Mouse (Mus musculus): Measurements from ENCODE around the gene Axl.

The Axl gene

DNA sequence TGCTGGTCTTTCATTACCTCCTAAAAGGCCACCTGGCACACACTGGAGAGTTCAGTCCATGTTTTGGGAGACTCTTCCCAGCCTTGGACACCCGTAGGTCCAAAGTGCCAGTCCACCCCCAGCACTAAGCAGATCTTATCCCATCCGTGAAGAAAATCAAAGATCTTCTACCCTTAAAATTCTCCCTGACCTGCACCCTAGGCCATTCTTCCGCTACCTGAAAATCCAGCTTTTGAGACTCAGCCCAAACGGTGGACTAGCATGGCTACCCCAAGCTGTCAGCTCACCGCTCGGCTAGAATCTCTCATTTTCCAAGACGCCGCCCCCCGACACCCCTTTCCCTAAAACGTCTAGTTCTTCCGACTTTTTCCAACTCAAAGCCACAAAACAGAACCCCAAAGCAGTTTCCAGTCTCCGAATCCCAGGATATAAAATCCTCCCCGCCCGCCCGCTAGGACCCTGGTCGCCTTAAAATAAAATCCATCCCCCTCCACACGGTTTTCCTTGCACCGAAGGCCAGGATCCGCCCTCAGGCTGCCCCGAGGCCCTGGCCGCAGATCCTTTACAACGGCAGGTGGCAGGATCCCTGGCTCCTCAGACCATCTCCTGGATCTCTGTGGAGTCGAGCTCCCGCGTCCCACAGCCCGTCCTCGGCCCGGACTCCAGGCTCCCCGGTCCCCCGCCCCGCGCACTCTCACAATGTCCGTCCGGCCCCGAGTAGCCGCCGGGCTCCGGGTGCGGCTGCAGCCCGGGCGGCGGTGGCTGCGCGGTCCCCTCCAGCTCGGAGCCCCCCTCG is 34.7 kb downstream of the Axl start:
- DNase-seq: peak; percentile 47 to 71

DNA sequence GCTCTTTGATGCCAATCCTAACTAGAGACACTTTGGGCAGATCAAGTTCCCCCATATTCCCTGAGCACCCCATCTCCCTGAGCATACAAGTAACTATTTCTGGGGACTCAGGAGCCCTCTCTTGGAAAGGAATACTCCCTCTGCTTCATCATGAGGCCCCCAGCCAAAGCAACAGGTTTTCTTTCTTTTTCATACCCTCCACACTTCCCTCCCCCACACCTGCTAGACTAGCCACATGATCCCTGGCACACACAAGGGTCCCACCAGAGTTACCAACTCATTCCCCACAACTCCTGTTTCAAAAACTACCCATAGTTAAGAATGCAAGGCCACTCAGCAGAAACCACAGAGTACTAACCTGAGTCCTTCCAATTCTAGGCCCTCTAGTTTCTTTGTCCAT is 35.4 kb downstream of the Axl start:
- no peak for DNase-seq

DNA sequence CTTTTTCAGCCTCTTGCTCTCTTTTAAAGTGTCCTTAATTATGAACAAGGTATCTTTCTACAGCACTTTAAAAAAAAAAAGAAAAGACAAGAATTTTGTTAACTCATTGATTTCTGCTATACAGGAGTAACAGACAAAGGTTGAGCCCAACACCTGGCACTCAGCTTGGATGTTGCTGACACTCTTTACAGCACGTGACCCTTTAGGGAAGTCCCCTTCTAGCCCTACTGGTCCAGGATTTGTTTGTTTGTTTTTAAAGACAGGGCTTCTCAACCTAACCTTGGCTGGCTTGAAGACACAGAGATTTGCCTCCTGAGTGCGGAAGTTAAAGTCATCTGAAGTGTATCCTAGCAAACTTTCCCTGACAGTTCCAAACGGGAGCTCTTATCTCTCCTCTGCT is 41.7 kb downstream of the Axl start:
- DNase-seq: no peak

DNA sequence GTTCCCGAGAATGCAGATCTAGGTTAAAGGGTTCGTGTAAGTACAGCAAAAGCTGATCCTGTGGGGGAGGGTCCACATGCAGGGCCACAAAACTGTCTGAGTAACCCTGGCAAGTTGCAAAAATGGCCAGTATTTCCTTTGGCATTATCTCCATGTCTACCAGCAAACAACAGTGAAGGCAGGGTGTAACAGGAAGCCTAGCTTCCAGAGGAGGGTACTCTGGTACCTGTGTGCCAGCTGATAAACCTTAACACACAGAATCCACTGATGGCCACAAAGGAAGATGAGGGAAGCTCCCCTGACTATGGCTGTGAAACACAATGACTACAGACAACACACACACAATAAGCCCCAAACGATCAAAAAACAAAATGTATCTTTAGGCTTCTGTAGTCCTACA is 50.2 kb downstream of the Axl start:
- DNase-seq: no peak

DNA sequence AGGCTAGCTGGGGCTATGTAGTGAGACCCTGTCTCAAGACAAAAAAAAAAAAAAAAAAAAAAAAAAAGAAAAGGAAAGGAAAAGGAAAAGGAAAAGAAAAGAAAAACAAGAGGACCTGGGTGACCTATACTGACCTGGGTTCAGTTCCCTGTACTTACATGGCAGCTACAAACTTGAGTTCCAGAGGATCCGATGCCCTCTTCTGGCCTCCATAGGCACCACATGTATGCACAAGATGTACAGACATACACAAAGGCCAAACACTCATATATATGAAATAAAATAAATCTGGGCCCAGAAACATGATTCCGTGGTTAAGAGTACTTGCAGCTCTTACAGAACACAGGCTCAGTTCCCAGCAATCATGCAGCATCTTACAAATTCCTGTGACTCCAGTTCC is 51.6 kb downstream of the Axl start:
- DNase-seq: no peak

DNA sequence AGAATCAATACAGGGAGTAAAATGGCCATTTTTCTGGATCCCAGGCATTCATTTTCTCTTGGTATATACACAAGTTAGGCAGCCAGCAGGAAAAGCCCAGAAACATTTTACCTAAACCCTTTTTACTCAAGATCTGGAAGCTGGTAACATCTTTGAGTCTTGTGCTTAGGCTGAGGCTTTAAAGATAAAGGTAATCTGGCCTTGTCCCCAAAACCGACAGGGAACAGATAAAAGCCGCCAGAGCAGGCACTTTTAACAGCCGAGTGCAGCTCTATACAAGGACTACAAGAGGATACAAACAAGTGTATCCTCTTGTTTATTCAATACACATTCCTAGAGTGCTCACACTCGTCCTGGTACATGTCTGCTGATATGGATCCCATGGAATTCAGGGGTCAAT is 53.5 kb downstream of the Axl start:
- no peak for DNase-seq

DNA sequence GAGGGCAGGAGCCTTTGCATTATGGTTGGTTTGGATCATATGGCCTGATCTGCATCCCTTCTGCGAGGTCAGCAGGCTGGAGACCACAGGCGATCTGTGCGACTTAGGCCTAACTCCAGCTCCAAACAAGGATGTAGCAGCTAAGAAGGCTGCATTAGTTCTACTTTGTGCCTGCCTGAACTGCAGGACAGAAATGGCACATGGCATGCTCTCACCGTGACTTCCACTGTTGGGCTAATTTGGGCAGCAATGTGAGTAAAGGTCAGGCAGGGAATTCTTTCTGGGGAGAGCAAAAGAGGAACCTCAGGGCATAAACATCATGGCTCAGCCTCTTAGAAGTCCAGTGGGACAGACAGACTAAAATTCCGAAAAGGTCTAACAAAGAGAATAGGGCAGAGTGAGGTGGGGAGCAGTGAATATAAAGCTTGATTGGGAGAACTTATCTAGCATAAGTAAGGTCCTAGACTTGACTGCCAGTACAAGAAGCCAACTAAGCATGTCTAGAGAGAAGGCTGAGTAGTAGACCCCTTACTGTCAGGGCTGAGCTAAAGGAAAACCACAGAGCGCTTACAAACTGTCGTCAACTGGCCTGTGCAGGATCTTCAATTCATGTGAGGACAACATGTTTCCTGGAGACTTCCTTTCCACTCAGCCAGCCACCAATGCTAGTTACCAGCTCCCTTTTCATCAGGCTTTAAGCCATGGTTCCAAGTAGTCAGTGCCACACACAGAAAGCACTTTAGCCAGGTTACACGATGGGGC is 57.0 kb downstream of the Axl start:
- DNase-seq: no peak

DNA sequence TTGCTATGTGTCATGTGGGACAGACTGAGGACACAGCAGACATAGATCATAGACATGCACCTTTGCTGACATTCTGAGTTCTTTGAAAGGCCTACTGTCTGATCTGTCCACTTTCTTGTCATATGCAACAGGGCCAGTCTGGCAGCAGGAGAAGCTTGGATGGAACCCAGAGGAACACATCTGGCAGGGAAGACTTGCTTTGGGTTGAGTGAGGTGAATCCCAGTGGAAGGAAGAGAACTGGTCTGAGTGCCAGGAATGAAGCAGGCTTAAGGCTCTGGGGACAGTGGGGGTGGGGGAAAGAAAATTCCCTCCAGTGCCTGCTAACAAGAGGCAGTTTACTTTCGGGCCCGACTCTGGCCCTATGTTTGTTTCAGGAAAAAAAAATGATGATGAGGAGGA is 58.6 kb downstream of the Axl start:
- peak in 1 of 2 experiments; percentile 41 for DNase-seq

DNA sequence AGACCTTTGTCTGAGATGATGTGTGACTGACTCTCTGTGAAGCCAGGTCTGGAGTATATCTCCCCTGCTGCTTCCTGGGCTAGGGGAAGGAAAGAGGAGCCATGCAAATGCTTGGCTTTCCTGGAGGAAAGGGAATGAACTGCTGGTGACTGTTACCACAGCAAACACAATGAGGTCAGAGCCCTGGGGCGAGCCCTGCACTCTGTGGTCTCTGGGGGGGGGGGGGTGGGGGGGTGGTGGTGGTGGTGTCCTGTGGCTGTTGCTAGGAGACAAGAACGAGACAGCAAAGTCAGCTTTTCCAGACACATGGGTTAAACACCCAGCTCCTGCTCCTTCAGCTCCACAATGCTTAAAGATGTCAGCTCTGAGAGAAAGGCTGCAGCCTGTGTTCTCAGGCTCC is 59.1 kb downstream of the Axl start:
- peak in 1 of 2 experiments; percentile 39 for DNase-seq

DNA sequence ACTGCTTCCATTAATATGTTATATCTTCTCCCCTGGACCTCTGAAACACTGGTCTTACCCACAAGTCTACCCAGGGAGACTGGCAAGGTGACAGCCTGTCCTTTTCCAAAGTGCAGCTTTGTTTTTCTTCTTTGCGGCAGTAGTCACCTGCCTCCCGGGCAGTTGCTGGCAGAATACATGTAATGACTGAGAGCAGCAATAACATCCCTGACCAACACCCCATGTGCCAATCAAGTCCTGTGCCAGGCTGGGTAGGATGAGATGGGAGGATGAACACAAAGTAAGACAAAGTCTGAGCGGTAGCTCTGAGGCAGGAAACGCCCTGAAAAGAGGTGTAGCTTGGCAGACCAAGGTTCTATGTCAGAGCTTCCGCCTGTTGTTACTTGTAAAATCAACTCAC is 60.7 kb downstream of the Axl start:
- DNase-seq: peak in 1 of 2 experiments; percentile 11

DNA sequence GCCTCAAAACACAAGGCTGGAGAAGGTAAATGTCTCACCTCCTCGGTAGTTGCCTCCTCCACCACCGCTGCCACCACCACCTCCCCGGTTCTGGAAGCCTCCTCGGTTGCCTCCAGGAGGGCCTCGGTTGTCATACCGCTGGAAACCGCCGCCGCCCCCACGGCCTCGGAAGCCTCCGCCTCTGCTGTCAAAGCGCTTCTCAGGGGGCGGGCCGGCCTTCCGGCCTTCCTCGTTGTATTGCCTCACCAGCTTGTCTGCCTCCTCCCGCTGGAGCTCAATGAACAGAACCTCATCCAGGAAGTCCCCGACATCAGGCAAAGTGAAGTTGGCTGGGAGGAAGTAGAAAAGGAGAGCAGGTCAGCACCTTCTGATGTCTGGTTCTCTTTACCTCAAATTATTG is 62.6 kb downstream of the Axl start:
- DNase-seq: no peak

DNA sequence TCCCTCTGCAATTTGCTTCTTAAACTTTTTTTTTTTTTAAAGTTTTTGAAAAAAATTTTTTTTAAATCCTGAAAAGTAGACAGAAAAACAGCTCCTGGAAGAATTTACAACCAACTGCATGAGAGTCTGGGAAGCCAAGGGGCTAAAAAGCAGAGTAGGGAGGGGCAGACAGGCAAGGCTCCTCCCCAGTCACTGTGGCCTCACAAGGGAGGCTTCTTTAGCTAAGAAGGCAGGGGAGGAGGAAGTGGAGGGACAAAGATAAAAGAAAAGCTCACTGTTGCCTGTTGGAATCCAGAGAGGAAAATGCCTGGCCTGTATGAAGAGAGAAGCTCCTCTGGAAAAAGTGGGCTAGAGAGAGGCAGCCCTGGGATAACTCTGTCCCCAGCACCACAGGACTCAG is 66.7 kb downstream of the Axl start:
- DNase-seq: peak in 1 of 2 experiments; percentile 12

DNA sequence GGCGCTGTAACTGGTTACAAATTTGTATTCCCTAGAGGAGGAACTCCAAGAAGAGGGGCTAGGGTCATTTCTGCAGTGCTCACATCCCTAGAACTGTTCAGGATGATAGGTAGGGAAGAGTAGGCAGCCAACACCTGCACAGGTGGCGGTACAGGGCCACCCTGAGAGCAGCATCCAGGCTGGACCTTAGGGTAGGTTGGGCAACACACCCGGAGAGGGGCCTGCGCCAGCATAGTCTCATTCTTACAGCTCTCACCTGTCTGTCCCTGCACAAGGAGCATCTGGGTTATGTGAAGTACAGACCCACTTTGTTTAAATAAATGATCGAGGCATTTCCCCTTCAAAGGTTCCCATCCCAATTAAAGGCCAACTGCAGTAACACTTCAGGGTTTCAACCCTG is 67.7 kb downstream of the Axl start:
- no peak for DNase-seq

DNA sequence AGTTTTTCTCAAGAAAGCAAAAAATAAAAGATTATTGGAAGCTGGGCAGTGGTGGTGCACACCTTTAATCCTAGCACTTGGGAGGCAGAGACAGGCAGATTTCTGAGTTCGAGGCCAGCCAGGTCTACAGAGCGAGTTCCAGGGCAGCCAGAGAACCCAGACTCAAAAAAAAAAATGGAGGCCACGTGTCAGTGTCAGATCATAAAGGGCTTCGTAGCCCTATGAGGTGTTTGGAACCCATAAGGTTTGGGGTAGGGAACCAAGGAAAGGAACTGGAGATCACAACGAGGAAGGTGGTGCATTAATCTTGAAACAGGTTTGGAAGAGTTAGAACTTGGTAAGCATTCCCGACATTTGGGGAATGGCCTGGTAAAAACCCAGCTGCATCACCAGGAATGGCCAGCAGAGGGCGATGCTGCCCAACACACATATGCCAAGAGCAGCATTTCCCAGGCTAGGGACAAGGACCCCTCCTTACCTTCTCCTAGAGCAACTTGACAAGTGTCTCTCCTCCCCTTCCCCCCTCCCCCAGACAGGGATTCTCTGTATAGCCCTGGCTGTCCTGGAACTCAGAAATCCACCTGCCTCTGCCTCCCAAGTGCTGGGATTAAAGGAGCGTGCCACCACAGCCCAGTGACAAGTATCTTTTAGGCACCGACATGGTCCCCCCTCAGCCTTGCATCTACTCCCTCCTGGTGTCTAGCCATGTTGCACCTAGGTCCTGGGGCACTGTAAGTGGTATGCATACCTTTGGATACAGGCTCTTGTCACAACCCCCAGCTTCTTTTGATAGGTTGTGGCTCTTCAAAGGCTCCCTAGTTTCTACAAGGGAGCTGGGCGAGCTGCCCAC is 68.5 kb downstream of the Axl start:
- peak; percentile 77 to 86 for DNase-seq

DNA sequence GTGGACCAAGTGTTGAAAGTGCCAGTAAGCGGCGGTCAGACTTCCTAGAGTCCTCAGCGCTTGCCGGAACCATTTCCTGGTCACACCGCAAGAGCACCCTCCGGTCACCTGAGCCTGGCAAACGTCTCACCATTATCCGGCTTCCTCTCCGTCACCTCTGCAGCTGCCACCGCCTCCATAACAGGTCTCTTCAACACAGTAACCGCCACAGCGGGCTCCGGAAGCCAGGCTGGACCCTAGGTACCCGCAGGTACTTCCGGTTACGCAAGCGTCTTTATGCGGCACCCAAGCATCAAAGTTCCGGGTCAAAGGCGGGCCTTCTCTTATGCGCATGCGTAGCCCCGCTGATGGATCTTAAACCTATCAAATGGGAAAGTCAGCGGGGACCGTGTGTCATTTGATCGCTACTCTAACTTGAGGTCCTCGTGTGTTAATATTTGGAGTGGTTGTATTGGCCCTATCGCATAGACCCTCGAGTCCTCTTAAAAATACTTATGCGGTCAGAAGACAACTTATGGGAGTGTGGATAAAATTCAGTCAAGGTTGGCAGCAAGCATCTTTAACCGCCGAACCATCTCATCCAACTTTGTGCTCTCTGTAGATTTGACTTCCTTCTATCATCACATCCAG is 69.6 kb downstream of the Axl start, which contains the start of gene Ccdc97:
Ccdc97 (minus strand) TSS at position 301 of the 630 bp plus-strand sequence.
- peak; percentile 96 to 97 for DNase-seq

DNA sequence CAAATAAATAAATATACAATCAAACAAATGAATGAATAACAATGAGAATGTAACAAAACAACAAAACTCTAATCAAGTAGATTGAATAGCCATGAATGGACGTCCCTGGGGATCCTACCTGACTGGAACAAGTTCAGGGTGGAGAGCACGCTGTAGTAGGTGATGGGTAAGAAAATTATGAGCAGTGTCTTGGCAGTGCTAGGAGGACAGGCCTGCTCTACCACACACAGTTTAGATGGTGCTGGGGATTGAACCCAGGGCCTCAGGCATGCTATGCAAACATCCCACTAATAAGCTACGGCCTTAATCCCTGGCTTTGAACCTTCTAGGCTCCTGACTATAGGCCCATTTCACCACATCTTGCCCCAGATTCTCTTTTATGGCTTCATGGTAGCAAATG is 71.0 kb downstream of the Axl start:
- DNase-seq: peak in 1 of 2 experiments; percentile 17

DNA sequence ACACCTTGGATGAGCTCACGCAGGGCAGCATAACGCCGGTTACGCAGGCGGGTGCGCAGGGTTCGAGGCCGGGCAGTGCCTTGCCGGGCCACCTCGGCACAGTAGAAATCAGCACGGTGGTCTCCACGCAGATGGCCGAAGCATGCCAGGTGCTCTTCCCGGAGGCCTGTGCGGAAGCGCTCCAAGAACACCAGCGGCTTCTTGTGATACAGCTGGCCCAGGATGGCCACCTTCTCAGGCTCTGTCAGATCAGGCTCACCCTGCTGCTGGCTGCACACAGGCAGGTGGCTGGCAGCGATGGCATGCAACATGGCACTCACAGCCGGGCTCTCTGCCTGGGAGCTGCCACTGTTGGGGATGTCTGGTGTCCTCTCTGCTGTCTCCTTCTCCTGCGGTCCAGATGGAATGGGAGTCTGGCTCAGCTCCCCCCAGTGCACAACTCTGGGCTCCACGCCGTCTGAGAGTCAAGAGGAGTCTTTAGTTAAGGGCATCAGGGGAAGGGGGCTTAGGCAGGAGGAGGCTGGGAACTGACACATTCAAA is 72.7 kb downstream of the Axl start:
- DNase-seq: peak in 1 of 2 experiments; percentile 33

DNA sequence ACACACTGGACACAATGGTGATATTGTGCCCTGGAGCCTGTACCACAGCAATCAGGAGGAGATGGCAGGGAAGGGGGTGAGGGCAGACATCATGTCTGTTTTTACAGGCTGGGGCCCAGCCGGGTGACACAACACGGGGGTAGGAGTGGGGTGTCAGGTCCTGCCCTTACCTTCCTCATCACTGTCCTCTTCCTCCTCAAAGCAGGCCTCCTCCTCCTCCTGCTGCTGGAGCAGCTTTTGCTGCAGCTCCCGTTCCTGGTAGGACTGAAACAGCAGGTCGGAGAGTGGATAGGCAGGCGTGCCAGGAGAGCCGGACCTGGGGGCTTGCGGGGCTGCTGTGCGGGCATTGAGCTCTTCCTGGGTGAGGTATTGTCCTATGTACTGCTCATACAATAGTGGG is 73.9 kb downstream of the Axl start:
- DNase-seq: no peak

DNA sequence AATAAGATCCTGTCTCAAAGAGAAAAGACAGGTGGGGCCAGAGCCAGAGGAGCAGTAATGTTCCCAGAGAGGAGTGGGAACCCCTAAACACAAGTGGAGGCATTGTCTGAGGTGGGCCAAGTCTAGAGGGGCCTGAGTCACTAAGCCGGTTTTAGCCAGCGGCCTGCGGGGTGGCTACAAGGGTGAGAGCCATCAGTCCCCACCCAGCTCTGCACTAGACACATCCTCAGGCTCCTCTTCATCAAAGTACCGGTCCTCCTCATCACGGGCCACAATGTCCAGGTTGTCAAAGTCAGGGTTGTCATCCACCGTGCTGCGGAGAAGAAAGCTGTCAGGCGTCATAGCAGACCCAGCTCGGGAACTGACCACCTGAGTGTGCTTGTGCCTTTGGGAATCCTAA is 75.7 kb downstream of the Axl start:
- no peak for DNase-seq

DNA sequence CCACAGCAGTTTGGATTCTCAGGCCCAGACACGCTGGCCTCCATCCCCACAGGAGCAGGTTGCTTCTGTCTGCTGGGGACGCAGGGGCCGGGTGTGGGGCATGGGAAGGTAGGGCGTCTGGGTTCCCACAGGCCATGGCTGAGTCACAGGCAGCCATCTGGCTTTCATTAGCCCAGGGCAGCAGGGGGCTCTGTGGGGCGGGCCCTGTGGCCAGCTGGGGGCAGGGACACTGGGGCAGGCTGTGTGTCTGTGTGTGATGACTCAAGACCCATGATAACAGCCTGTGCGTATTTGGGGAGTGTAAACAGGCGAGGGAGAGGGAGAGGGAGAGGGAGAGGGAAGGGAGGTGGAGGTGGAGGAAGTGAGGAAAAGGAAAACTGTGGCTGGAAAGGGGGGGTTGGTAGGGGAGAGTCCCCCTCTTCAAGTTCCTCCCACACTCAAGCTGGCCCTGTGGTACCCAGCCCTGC is 76.7 kb downstream of the Axl start:
- DNase-seq: peak in 1 of 2 experiments; percentile 43

DNA sequence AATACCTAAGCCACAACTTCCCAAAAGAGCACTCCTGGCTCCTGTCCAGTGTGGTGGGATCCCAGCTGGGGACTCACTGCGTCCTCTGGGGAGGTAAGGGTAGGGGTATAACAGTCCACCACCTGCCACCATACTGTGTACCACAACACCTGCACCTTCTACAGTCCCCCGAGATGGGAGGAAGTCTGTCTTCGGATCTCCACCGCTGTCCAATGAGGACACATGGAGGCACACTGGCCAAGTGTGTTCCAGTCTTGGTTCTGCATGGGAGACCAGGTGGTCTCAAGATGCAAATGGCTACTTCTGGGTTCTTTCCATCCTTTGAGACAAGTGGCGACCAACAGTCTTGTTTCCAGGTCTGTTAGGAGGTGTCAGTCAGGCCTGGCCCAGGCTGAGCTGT is 77.3 kb downstream of the Axl start:
- DNase-seq: no peak

DNA sequence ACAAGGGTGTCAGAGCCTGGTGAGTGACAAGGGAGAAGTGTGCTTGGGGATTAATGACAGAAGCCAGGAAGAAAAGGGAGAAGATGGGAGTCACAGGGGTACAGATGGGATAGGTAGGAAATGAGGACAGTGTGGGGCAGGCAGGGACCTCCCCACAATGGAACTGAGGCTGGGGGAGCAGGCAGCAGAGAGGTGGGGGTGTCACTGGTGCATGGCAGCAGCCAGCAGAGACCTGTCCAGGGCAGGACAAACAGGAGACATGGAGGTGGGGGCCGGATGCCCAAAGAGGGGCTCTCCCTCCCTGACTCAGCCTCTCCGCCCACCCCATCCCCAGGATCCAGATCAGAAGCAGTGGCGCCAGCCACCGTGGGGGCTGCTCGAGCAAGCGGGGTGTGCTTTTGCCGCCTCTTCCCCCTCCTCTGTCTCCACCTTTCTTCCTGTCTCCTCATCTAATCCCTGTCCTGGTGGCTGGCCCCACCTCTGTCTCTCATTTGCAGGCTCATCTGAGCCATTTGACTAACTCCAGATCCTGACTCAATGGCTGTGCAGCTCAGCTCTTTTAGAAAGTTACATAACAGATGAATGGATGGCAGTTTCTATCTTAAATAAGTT is 77.9 kb downstream of the Axl start:
- peak in 1 of 2 experiments; percentile 43 for DNase-seq
